Mouse (Mus musculus): Measurements from ENCODE around the gene Dis3.
"Not testable (repeated sequence)": the region's sequence is repeated elsewhere in the genome, so short reads cannot be mapped to it uniquely, and the experiment has no call there.

Dis3 gene

DNA sequence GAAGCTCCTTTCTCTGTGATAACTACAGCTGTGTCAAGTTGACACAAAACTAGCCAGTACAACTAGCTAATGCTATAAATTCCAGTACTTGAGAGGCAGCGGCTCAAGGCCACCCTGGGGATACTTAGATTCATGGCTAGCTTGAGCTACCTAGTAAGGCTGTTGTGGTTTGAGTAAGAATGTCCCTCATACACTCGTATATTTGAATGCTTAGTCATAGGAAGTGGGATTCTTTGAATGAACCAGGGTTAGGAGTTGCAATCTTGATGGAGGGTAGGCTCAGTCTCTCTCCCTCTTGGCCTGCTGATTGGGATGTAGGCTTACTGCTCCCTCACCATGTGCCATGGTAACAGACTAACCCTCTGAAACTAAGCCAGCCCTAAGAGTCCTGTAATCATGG, 36.5 kb downstream of the Dis3 start:
- in situ Hi-C loops (cut with MboI, MseI): no loop called here

DNA sequence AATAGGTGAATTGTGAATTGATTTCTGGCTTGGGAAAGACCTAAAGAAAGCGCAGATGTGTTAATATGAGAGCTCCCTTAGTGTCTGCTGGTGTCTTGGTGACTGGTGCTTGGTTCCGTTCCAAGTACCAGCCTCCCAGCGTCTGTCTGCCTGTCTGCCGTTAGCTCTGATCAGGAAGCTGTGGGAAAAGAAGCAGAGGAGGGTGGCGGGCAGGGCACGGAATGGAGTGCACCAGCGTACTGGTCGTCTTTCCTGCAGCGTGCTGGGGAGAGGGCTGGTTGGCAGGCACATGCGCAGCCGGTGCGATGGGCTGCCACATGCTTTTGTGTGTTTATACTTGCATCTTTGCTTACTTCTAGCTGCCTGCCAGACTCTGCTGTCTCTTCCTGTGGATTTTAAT, 39.0 kb downstream of the Dis3 start:
- in situ Hi-C loops (cut with MboI, MseI): no loop called here

DNA sequence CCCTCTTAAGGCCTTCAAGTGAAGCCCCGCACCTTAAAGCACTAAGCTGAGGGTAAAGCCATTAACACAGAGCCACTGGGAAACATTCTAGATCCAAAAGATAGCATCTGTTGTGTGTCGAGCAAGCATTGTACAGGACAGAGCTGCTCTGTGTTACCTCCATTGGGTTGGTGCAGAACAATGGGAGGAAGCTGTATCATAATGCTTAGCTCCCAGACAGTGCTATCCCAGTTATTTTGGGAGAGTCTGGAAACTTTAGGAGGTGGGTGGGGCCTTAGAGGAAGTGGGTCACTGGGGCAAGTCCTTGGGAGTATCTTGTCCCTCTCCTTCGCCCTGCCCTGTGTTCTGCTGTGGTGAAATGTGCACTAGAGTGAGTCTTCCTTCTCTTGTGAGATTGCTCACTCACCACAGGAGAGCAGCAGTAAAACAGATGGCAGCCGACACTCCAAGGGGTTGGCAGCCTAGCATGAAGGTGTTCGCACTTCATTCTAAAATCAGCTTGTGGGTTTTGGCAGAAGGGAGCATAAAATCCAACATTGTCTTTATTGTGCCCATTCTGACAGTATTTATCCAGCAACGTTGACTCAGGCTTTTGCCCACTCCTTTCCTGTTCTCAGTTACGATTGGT, 40.5 kb downstream of the Dis3 start:
- in situ Hi-C loops (cut with MboI, MseI): no loop called here

DNA sequence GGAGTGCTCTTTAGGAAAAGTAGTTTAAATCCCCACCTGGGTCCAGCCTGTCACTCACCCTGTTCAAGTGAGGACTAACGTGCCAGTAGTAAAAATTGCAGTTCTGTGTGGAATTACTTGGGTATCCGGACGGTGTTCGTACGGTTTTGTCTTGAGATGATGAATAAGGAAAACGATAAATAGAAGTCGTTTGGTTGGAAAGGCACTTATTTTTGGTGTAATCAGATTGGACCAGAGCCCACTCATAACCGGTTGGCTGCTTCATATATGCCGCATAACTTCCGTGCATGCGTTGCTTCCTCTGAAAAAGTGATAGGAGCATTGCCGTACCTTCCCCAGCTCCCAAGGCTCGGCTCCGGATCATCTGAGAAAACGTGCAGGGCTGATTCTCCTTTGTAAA, 52.8 kb downstream of the Dis3 start:
- in situ Hi-C loops (cut with MboI, MseI): no loop called here

DNA sequence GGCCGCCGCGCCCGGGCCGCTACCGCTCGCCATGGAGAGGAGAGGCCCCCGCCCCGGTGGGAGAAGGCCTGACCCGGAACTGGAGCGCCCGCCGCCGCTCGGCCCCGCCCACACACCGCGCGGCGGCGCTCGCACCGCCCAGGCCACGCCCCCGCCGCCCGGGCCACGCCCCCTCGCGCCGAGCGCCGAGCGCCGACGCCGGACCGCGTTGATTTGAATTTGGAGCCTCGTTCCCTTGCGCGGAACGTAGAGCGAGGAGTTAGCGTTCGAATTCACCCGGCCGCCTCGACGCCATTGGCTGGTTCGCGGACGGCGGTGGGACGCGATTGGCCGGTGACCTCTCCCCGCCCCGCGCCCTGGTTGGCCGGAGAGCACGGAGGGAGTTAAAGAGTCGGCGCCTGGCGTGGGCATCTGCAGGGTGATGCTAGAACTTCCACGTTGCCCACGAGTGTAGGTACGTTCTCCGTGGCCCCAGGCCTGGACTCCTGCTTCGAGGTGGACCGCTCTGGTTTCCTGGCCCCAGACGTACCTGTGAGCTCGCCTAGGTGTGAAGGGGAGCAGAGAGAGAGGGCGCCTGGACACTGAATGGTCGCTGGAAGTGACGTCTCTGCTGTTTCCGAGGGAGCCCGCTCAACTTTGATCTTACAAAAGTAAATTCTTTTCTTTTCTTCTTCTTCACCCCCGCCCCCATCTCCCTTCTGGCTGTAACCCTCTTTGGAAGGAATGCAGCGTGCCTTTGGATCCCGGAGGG, 53.4 kb downstream of the Dis3 start, which contains the start of the genes Mzt1 and Bora:
Gene Mzt1, minus strand, starts transcription at position 104 of the 751 bp plus-strand sequence.
Gene Bora, plus strand, starts transcription at position 192 of the 751 bp plus-strand sequence.
- in situ Hi-C loops (cut with MboI, MseI): no loop called here

DNA sequence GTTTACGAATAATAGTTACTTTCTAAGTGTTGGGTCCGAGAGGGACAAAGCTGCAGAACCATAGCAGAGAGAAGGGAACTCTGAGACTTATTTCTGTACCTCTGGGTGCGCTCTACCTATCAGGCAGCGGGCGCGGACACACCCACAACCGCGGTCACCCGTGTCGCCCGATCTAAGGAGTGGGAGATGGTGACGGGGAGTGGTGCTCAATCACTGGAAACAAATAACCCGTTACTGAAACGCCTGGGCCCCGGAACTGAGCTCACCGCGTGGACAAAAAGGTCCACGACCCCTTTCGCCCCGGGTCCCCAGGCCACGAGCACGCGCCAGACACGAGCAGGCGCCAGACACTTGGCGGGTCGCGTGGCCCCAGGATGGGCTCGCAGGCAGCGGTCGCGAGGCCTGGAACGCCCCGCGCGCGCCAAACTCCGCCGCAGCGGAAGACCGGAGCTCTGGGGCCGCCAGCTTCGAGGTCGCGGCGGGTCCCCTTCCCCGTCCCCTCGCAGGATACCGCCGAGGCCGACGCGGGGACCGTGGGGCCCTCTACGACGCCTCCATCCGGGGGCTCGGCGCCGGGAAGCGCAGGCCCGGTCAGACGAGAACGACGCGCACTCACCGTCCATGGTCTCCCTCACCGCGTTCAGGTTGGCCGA, 54.1 kb downstream of the Dis3 start:
- in situ Hi-C loops (cut with MboI, MseI): no loop called here

DNA sequence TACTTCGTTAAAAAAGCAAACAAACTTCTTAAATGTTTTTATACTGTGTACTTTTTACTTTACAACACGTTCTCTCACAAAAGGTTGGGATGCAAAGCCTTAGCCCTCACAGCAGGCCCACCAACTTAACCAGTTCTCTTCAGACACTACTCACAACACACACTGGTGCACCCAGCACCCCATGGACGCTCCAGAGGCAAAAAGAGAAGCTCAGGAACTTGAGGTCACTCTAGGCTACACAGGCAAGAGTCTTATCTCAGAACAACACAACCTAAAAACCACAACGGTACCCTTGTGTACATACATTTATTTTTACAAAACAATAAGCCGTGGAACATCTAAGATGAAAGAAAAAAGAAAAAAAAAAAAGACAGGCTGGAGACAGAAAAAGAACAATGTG, 54.9 kb downstream of the Dis3 start:
- in situ Hi-C loops (cut with MboI, MseI): no loop called here

DNA sequence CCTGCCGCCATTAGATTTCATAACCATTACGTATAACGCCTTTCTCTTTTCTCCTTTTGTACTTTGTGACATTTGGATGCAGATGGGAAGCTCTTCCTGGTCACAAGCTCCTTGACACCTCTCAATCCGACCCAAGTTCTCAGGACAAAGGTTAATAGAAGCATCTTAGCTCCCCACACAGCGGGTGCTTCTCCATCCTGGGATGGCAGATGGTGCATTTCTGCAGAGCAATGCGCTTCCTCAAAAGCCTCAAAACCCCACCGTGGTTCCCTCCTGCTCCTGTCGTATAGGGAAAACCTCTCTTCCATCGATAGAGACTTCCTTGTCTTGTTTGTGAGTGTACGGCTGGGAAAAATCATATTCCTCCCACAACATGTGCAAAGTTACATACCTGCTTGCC, 55.5 kb downstream of the Dis3 start:
- in situ Hi-C loops (cut with MboI, MseI): no loop called here

DNA sequence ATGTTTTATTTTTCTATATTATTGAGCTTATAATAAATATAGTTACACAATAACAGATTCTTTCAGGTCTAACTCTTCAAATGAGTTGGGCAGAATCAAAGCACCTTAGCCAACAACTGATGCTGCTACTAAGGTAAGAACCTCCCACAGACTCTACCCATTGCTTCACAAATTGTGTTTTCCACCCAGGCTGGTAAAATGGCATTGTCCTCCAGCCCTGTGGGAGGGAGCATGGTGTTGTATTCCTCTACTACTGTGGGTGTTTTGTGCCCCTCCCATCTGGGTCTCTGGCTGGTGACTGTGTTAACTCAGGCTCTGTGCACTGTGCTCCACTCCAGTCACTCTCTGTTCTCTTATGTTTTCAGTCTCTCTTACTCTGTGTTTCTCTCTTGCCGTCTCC, 56.1 kb downstream of the Dis3 start:
- in situ Hi-C loops (cut with MboI, MseI): no loop called here

DNA sequence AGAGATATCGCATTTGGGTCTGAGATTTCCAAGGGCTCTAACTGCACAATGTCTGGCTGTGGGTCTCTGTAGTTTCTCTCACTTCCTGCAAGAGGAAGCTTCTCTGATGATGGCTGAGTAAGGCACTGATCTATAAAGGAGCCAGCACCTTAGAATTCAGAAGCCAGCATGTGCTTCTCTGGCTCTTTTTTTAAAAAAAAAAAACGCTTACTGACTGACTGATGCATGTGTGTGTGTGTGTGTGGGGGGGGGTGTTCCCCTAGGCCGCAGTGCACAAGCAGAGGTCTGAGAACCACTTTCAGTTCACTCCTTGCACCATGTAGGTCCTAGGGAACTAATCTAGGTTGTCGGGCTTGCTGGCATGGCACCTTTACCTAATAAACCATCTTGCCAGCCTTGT, 58.2 kb downstream of the Dis3 start:
- in situ Hi-C loops (cut with MboI, MseI): no loop called here

DNA sequence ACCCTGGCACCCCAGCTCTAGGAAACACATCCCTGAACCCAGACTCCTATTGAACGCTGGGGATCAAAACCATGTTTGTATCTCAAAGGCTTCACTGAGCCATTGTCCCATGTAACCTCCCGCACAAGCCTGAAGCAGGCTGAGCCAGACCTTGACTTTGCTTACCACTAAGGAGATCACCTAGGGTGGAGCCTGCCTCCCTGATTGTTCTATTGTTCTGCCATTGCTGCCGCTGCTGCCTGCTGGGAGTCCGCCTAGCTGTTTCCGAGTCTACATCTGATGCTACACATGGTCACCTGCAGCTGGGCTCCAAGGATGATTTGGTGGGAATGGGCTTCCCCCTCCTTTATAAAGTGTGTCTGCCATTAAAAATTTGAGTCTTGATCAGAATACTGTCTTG, 60.3 kb downstream of the Dis3 start:
- in situ Hi-C loops (cut with MboI, MseI): not testable (repeated sequence)

DNA sequence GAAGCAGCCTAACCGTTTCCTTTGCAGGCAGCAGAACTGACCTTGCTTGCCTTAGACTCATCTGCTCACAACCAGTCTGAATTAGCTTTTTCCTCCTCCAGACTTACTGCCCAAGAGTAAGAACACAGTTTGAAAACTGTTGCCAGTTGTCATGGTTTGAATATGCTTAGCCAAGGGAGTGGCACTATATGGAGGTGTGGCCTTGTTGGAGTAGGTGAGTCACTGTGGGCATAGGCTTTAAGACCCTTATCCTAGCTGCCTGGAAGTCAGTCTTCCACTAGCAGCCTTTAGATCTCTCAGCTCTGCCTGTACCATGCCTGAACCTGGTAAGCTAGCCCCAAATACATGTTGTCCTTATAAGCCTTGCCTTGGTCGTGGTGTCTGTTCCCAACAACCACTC, 61.9 kb downstream of the Dis3 start:
- in situ Hi-C loops (cut with MboI, MseI): no loop called here

DNA sequence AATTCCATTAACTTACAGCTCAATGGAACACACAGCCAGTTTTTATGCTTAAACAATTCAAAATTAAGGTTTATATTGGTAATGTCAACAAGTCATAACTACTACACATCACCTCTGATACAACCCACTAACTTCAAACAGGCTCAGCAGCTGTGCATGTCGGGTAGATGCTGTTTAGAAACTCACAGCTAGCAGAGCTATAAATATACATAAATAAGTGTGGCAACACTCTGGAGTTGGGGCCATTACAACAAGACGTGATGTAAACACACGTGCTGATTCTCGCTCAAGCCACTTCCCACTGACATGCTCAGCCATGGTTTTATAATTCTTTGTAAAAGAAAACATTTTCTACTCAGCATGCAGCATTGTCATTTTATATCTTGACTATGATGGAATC, 63.5 kb downstream of the Dis3 start:
- in situ Hi-C loops (cut with MboI, MseI): no loop called here

DNA sequence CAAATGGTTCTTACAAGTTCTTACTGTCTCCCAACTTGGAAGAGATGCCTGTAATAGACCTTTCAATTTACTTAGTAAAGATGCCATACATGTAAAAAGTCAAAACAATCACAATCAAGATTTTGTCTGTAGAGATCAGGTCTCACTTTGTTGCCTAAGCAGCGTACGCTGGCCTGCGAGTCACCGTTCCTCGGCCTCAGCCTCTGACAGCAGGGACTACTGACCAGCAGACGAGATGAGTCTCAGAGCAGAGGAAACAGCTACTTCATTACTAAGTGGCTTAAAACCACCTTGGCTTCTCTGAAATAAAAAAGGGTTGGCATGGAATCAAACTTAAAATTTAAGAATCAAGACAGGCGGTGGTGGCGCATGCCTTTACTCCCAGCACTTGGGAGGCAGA, 64.7 kb downstream of the Dis3 start:
- in situ Hi-C loops (cut with MboI, MseI): not testable (repeated sequence)

DNA sequence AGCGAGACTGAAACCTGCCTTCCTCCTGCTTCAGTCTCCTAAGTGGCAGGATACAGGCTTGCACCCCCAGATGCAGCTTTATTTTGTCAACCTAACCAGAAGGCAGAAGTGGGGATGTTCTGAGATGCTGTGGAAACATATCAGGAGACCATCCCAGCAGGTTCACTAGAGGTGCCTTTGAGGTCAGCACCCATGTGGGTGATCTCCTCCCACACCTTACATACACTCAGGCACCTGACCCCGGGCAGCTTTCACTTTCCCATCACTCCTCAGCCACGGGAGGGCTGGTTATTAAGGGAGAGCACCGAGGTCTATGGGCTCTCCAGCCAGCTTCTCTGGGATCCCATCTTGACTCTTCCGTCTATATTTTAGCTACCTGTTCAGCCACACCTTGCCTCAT, 67.0 kb downstream of the Dis3 start:
- in situ Hi-C loops (cut with MboI, MseI): no loop called here

DNA sequence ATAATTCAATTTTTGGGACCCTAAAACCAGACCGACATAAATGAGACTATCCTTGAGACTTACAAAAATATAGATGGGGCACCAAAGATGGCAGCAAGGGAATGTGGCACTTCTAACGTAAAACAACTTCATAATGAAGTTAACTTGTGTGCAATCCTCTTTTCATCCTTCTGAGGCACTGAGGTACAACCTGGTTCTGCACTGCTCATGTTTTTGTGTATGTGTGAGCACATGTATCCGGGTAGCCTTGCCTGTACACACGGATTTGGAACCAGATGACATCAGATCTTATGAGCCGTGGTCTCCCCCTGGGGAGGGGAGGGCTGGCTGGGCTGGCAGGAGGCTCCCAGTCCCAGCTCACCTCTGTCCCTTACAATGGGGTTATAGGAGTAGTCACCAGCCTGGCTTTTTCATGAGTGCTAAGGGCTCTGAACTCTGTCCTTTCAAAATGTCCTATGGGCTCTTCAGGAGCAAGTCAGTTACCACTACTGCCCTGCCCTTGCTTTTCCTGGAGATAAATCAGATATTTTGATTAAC, 68.2 kb downstream of the Dis3 start:
- in situ Hi-C loops (cut with MboI, MseI): no loop called here

DNA sequence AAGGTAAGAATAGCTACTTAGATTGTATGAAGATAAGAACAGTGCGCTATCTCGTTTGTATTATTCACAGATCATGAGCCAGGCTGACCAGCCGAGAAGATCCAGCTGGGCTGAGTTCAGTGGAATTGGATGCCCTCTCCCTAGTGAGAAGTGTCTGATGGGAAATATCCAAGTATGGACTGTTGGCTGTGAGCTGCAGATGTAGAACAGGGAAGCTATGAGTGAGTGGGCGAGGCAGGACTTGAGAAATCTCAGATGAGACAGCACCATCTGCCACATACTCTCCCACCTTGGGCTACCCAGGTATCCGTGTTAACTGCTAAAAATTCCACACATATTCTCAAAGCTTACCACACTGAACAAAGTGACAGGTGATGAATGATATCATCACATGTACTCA, 69.6 kb downstream of the Dis3 start:
- in situ Hi-C loops (cut with MboI, MseI): no loop called here

All from T-helper 2 cell (primary cell).